Mouse (Mus musculus) erythroid progenitor cell, adult 5-6 weeks (primary cell): ENCODE data around the gene Hist1h3c. TPM values are rescaled to one million over a fixed set of nuclear protein-coding genes. Genes with fewer than 3 reads are reported as not detected.
"Not testable (repeated sequence)": the region's sequence is repeated elsewhere in the genome, so short reads cannot be mapped to it uniquely, and the experiment has no call there.

ENCODE experiments used
- ATAC-seq: replicated peaks from 2 replicates; pipeline ENCODE4 v1.8.0; 2016; ENCODE audit warnings: moderate number of reproducible peaks, mild to moderate bottlenecking, moderate TSS enrichment, inconsistent platforms; ENCODE audit not compliant: poor library complexity, low FRiP score, severe bottlenecking
- total RNA-seq, 2 experiments: library from RNA; stranded (forward) in 1 of 2; stranded (reverse) in 1 of 2; fragments of 150-400 nt in 1 of 2; fragments of 186-747, 209-891 nt in 1 of 2; gene quantifications; 2 replicates each; pipeline versions ENCODE4 v1.2.3 to v1.2.4; 2015 to 2017; ENCODE audit warnings: low replicate concordance in 2 of 2

Gene Hist1h3c
- total RNA-seq (2015; ENCODE audit: low replicate concordance) (412 and 474 TPM in 2 replicates), total RNA-seq (2017; ENCODE audit: low replicate concordance) (1,335 and 2,217 TPM in 2 replicates)

- peak; percentile 57 for ATAC-seq
Measured at GRCm38 (mm10) chr13:23745381-23746161, at the start of gene Hist1h3c. Gene Hist1h3c, minus strand, starts transcription at chr13:23745602.

DNA sequence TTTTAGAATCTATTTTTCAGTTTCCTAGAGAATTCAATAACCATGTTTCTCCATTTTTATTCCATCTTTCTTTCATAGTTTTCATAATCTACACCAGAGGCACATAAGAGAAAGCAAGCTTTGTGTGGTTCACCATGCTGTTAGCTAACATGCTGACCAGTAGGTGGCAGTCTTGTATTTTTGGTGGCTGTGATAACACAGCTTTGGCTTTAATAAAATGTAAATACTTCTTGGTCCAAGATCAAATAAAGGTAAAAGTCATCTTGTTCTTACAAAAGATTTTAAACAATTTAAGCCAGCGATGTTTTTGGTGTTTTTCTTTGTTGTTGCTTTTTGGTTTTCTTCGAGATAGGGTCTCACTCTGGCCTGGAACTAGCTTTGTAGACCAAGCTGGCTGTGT, 47.1 kb upstream of the Hist1h3c start:
- ATAC-seq, result 0 out of 2 replicates have a peak, but pooled peaks have one; percentile 61

GRCm38 (mm10) chr13:23779025-23779424, 33.6 kb upstream of the Hist1h3c start:
- no peak for ATAC-seq

DNA sequence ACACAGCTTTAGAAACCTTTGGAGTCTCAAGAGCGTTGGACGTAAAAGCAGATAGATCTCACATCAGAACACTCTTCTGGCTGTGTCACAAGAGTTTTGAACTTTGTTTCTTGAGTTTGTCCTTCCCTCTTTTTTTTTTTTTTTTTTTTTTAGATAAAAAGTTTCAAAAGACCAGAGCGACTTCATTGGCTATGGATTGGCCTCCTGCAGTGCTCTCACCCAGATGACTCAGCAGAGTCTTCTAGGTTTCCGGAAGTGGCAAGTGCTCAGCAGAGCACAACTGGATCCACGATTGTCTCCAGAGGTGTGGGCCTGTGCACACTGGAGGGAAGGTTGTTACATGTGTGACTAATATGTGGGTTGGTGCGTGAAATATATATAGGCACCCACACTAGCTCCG, 32.9 kb upstream of the Hist1h3c start:
- ATAC-seq, result no peak

DNA sequence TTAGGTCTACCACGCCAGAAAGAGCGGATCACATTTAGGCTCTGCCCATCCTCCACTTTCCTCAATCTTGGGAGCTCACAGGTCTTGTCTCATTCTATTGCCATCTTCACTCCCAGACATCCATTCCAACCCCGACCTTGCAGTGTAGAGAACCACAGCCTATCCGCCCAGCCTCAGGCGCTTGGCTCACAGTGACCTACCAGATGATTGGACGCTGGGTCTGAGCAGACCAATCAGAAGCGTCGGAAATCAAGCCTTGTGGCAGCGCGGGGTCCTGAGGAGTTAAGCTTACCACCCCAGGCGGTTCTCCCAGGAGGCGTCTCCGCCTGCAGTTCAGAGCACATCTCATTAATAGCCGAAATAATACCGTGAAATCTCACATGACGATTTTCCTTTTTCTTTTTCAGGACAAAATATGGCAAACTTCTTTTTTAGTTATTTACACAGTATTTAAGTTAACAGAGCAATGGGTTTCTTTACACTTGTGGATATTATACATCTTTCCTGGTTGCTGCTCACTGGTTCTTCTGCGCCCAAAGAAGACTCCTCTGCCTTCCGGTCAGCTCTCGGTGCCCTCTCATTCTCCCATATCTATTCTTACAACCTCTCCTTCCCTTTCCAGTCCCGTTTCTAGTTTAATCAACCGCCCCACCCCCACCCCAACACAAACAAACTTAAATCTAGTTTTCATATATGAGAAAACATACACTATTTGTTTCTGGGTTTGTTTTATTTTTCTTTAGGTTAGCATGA, 27.3 kb upstream of the Hist1h3c start:
- ATAC-seq, result peak; percentile 98

- not testable (repeated sequence) for ATAC-seq
Measured at GRCm38 (mm10) chr13:23769613-23770012, 24.2 kb upstream of the Hist1h3c start, which contains the start of gene Trim38. Gene Trim38, plus strand, starts transcription at chr13:23769913.

GRCm38 (mm10) chr13:23768834-23769397, 23.5 kb upstream of the Hist1h3c start:
- ATAC-seq, result no peak

- ATAC-seq, result no peak
Measured at GRCm38 (mm10) chr13:23766772-23767171, 21.4 kb upstream of the Hist1h3c start.

- ATAC-seq, result no peak
Measured at GRCm38 (mm10) chr13:23765172-23765513, 19.7 kb upstream of the Hist1h3c start.

GRCm38 (mm10) chr13:23764324-23765171, 19.1 kb upstream of the Hist1h3c start:
- ATAC-seq, result peak; percentile 27; the same call in 1 of the 2 replicates

DNA sequence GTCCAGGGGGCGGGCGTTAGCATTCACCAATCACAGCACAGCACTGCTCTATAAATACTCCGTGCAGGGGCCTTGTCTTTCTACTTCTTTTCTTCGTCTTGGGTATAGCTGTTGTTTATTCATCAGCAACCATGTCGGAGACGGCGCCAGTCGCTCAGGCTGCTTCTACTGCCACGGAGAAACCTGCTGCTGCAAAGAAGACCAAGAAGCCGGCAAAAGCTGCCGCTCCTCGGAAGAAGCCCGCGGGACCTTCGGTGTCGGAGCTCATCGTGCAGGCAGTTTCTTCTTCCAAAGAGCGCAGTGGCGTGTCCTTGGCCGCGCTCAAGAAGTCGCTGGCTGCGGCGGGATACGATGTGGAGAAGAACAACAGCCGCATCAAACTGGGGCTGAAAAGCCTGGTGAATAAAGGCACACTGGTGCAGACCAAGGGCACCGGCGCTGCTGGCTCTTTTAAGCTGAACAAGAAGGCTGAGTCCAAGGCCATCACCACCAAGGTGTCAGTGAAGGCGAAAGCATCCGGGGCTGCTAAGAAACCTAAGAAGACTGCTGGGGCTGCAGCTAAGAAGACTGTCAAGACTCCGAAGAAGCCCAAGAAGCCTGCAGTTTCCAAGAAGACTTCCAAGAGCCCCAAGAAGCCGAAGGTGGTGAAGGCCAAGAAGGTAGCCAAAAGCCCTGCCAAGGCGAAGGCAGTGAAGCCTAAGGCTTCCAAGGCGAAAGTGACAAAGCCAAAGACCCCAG, 18.4 kb upstream of the Hist1h3c start, which contains the start of gene Hist1h1a:
Gene Hist1h1a (plus strand): TSS at position 81 of the 738 bp plus-strand sequence.
- peak; percentile 51 for ATAC-seq

DNA sequence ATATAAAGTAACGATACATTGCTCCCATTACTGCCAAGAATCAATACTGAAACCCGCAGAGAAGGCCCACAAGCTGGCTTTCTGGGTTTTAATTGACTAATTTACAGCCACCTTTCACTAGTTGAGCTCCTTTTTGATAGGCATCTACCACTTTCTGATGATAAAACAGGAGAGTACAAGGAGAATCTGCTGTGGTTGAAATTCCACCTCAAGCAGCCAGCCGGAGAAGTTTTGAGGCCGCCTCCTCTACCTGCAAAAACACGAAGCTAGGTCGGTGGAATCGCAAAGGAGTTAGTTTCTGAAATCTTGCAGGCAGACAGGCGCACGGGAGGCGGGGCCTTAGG, 17.8 kb upstream of the Hist1h3c start:
- ATAC-seq, result no peak

DNA sequence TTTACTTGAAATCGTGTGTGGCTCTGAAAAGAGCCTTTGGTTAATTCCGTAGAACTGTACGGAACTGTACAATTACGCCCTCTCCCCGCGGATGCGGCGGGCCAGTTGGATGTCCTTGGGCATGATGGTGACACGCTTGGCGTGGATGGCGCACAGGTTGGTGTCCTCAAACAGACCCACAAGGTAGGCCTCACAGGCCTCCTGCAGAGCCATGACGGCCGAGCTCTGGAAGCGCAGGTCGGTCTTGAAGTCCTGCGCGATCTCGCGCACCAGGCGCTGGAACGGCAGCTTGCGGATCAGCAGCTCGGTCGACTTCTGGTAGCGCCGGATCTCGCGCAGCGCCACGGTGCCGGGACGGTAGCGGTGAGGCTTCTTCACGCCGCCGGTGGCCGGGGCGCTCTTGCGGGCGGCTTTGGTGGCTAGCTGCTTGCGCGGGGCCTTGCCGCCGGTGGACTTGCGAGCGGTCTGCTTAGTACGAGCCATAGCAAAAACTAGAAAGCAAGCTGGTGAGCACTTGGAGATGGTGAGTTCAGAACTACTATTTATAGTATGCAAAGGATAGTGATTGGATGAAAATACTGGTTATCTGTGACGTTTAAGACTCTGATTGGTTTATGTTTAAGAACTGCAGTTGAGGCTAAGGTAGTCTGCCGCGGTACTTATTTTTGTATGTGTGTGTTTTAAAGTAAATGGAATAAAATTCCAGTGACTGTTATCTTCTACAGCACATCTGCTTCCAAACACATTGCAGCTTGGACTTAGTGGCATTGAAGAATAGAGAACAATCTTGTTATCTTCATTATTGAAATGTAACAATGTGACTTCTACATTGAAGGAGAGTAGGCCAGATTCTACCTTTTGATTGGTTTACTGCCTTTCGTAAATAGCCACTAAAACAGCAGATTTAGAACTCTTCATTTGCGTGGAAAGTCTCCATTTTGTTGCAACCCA, 16.7 kb upstream of the Hist1h3c start, which contains the start of gene Hist1h3a:
Gene Hist1h3a (minus strand): TSS at position 516 of the 951 bp plus-strand sequence.
- peak; percentile 46 for ATAC-seq

DNA sequence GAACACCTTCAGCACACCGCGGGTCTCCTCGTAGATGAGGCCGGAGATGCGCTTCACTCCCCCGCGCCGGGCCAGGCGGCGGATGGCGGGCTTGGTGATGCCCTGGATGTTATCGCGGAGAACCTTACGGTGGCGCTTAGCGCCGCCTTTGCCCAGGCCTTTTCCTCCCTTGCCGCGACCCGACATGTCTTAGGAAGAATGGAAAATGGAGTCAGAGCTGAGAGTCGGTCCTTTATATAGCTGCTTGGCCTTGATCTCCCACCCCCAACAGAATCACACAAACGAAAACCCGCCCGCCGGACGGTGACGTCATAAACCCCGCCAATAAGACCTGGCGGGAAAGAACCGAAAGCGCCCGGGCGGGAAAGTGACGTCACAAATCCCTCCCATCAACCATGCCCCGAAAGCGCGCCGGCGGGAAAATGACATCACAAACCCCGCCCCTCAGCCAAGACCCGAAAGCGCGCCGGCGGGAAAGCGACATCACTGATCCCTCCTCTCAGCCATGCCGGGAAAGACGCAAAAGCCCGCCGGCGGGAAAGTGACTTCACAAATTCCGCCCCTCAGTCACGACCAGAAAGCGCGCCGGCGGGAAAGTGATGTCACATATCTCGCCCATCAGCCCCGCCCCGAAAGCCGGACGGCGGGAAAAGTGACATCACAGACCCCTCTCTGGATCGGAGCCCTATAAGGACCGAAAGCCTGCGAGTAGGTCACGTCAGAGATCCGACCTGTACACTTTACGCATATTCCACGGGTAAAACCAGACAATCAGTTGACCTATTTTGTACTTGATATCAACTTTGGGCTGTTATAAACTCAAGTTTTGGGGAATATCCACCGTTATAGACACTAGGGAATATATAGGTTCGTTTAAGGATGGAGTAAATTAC, 15.8 kb upstream of the Hist1h3c start, which contains the start of gene Hist1h4a:
Gene Hist1h4a (minus strand): TSS at position 259 of the 893 bp plus-strand sequence.
- peak; percentile 47 for ATAC-seq

DNA sequence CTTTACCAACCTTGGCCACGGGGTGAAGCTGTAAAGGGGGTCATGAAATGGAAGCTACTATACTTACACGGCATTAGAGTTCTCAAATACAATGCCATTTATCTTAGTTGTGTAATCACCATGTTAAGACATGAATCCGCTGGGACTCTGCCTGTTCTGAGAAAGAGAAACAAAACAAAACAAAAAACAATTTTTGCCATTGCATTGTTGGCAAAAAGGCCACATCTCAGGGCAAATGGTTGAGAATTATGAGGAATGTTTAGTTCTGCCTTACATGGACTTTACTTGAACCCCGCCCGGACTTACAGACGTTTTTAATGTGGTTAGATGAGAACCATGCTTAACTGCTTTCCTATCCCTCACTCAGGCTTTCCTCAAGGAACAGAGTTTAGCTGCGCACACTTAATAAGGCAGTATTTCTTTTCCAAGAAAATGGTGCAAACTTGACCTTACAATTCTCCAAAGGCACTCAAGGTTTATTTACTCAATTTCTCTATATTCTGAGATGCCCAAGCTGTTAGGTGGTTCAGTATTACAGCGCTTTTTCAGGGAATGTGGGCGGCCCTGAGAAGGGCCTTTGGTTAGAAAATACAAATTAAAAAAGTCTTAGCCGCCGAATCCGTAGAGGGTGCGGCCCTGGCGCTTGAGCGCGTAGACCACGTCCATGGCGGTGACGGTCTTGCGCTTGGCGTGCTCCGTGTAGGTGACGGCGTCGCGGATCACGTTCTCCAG, 15.0 kb upstream of the Hist1h3c start:
- ATAC-seq, result no peak

DNA sequence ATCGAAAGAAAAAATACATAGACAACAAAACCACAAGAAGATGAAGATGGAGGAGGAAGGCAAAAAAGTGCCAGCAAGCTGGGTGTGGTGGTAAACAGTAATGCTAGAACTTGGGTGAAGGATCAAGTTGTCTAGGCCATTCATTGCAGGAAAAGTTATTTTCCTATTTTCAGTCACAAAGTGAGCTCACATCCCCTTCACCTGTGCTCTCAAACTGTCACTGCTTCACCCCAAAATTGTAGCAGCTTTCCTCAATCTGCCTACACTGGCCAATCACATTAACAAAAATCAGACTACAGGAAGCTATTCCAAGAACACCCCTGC, 14.5 kb upstream of the Hist1h3c start:
- no peak for ATAC-seq
